Mouse (Mus musculus): ENCODE measurements around the gene Glrx5.

Gene Glrx5

DNA sequence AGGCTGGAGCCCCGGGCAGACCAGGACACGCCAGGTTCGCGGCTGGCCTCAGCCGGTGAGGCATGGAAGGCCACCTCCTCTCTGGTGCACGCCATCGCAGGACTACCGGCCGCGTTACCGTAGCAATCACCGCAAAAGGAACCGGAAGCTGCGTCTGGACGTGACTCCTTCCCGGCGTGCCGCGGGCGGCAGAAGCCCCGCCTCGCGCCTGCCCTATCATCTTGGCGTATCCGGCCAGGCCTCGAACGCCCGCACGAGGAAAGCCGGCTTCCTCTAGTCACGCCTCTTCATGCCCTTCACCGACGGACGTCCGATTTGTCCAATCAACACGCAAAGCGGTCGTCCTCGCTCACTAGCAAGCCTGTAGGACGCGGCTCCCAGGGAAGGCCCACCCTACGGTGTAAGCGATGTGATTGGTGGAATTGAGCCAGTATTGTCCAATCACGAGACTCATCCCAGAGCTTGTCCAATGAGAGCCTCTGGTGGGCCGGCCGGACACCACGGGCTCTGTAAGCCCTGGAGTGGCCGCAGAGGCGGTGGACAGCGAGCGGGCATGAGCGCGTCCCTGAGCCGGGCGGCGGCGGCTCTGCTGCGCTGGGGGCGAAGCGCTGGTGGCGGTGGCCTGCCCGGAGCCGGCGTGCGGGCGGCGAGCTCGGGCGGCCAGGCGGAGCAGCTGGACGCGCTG lies at the start of gene Glrx5:
Gene Glrx5 (plus strand): TSS at position 542 of the 685 bp plus-strand sequence.
- DNase-seq = peak; percentile 98

DNA sequence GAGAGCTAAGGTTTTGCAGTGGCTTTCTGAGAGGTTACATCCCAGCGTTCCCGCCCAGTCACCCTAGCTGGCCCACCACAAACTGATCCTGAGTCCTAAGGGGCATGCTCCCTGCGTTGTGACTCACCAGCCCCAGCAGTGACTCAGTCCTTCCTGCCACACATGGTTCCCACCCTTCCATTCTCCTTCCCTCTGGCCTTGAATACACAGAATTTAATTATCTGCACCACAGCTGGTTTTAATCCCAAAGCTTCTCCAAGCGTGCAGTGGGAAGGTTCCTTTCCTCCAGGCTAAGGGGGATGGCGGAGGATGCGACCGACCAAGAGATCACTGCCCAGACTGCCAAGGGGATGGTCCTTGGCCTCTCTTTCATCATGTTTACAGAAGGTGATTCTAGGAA lies 49.0 kb upstream of the Glrx5 start:
- no peak for DNase-seq

DNA sequence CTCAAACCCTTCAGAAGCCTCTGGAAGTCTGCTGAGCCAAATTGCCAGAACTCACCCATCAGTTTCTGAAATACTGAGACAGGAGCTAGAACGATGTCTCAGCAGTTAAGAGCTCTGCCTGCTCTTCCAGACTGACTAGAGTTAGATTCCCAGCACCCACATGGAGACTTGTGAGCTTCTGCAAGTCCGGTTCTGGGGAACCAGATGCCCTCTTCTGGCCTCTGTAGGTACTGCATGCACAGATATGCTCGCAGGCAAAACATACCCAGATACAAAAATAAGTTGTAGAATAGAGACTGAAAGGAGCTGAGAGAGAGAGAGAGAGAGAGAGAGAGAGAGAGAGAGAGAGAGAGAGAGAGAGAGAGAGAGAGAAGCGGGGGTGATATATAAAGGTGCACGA lies 47.4 kb upstream of the Glrx5 start:
- DNase-seq = no peak

DNA sequence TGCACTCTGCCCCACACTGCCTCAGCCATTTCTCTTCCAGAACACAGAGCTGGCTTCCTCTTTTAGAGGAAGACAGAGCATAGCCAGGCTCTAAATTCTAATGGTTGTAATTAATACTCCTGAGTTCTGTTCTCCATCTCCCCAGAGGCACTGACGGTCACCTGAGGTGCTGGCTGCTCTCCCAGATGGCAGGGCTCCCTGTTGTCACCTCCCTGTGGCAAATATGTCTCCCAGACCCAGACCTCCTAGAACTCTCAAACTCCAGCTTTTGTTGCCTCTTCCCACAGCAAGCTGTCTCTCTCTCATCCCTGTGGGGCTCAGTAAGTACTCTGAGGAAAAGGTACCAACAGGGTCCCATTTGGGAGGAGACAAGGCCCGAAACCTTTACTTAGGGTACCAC lies 46.5 kb upstream of the Glrx5 start:
- no peak for DNase-seq

DNA sequence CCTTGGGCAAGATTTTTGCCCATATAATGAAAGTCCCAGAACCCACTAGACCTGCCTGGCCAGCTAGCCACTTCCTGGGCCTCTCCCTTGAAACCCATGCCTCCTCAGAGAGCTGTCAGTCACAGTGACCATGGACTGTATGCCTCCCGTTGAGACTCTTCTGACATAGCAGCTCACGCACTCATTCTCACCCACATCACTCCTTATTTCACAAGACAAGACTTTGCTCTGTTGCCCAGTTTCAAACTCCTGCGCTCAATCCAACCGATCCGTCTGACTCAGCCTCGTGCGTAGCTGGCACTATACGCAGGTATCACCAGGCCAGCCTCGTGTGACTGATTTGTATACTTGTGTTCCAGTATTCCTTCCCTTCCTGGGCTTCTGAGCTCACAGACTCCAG lies 45.7 kb upstream of the Glrx5 start:
- DNase-seq = no peak

DNA sequence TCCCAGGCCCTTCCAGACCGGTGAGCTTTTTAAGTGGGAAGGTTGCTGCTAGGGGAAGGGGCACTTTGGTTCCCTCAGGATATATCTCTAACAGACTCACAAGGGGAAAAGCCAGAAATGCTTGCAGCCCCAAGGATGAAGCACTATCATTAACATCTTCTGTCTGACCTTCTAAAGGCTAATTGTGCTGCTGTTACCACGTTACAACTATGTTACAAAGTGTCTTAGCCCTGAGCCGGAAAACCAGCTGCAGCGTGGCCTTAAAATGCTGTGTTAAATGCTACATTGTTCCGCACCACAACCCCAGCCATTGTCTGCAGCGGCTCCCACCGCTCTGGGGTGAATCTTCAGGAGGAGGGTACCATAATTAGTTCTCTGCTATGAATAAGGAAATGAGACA lies 44.6 kb upstream of the Glrx5 start:
- DNase-seq = no peak

DNA sequence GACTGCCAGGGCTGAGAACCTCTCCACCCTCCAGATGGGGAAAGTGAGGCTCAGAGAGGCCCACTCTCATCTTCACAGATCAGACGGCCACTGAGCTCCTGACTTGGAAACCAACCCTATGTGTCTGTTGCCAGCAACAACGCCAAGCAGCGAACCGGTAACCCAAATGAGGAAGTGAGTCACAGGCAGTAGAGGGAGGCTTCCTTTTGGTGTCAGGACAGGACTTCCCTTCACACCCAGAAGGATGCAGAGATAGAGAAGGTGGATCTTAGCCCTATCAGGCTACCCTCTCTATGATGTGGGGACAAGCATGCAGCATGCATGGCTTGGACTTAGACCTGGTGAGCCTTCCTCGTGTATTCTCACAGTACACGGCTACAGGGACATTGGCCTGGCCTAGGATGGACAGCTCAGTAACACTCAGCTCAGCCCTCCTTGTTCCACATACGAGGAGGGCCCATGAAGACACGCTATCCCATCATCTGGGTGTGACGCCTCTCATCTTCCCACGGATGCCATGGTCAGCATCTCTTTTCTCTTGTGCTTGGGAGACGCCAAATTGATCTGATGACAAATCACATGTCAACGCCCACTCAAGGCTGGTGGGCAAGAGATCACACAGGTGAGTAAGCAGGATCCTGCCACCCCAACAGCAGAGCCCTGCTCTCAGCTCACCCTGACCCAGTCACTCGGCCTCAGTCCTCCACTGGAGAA lies 41.6 kb upstream of the Glrx5 start:
- DNase-seq = no peak

DNA sequence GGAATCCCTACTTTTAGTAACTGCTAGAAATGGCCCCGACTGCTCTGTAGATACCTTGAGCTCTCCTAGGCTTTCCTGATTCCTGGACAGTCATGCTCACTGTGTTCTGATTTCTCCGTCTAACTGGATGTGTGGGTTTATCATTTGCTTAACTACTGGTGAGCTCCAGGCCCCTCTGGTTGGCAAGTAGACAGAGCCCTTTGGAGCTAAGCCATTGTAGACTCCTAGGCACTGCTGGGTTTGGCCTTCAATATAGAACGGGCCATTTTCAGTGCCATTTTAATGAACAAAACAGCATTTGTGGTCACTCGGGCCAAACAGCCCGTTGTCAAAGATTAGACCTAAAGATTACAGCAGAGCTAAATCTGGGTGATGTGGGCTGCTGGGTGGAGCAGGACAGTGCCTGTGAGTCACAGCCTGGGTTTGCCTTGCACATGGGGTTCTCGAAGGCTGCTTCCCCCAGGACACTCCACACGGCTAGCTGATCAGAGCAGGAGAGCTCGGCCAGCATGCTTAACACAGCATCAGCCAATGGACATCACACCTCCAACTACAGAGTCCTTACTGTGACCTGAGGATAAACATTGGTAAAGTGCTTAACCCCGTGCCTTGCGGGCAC lies 40.3 kb upstream of the Glrx5 start:
- no peak for DNase-seq

DNA sequence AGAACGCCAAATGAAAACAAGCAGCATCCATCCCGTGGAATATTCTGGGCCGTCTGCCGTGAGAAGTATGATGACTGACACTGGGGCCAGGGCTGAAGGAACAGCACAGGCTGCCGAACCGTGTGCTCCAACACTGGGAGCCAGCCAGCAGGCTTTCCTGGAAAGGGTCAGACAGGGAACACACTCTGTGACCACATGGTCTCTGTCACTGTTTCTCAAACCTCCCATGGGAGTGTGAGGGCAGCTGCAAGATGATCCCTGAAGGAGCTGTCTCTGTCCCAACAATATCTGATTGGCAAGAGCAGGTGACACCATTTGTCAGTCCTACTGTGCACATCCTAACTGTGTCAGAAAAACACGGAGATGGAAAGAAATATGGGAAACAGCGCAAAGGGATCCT lies 39.6 kb upstream of the Glrx5 start:
- DNase-seq = no peak

DNA sequence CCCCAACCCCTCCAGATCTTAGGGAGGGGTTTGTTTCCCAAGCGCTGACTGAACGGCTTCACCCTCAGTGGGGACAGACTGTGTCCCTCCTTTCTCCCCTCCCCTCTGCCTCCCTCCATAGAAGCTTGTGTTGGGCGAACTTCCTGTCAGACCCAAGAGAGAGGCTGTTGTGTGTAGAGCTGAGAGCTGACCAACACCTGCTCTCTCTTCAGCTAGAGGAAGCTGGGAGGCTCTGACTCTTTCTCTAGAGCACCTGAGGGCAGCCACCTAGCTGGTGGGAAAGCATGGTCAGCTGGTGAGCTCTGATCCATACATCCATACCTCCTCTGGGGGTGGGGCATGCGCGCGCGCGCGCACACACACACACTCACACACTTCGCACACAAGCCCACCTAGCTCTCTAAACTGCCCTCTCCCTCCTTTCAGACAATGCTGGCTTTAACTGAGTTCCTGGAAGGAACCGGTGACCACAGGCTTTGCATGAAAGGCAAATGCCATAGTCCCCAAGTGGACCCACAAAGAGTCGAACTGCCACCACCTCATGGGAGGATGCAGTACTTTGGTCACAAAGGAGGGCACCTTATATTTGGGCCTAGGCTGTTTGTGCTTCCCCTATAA lies 37.1 kb upstream of the Glrx5 start:
- DNase-seq = no peak

DNA sequence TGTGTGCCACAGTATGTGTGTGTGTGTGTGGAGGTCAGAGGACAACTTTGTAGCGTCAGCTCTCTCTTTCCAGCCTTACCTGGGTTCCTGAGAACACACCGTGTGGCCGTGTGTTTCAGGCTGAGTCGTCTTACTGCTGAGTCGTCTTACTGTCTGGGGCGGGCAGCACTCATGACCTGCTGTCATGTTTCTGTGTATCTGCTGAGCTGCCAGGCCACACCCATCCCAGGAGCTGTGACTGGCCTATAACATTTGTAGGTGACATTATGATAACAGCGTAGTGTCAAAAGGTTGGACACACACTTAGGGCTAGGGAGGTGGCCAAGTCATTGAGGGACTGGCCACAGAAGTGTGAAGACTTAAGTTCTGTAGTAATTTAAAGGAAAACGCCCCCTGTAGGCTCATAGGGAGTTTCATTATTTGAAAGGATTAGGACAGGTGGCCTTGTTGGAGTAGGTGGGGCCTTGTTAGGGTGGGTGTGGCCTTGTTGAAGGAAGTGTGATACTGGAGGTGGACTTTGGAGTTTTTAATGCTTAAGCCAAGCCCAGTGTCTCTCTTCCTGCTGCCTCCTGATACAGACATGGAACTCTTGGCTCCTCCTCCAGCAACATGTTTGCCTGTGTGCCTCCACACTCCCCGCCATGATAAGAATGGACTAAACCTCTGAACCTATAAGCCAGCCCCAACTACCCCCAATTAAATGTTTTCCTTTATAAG lies 36.3 kb upstream of the Glrx5 start:
- no peak for DNase-seq

DNA sequence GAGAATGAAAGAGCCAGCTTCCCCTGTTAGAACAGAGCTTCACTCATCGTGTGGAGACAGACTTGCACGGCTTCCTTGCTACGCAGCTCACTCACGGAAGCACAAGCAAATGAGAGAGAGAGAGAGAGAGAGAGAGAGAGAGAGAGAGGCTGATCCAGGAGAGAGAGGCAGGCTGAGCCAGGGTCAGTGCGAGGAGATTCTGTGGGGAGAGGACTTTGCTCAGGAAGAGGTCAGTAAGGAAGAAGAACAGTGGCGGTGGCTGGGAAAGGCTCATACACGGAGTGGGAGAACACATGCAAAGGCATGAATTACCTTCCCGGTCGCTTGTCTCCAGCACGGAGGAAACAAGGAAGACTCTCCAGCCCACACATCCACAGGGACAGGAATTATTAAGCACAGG lies 35.3 kb upstream of the Glrx5 start:
- no peak for DNase-seq

DNA sequence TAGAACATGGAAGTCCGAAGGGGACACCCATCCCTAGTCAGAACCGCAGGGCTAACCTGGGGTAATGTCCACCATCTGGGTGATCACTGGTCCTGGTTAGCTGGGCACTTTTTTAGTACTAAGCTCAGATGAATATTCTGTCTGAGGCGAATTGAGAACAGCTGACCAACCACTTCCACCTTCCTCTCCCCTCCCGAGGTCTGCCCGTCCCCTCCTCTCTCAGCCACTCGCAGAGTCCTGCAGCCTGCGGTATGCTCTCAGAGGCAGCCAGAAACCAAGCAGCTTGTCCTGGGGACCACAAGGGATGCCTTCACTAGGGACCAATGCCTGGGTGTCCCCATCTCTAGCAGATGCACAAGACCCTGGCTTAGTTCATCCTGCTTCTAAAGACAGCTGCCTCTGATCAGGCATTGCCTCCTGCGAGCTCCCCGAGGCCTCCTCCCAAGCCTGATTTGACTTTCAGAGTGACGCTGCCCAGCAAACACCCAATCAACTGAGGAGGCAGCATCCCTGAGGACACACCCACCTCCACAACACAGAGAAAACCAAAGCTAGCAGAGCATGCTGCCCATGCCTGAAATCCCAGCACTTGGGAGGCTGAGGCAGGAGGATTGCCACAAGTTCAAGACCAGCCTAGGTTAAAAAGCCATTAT lies 34.7 kb upstream of the Glrx5 start:
- no peak for DNase-seq

DNA sequence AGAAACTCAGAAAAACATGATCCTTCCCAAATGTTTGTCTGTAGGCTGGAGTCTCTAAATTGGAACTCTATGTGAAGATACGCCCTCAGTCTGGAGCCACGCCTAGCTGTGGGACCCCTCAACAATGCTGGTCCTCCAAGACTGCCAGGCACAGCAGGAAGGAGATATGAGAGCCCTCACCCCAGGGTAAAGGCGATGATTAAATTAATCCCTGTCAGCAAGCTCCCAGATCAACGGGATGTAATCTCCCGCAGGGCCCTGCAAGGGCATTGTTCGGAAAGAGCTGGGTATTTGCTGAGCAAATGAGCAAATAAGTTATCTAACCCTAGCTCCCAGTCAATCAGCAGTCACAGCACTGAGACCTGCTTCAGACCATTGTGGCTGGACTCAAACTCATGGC lies 33.9 kb upstream of the Glrx5 start:
- no peak for DNase-seq

DNA sequence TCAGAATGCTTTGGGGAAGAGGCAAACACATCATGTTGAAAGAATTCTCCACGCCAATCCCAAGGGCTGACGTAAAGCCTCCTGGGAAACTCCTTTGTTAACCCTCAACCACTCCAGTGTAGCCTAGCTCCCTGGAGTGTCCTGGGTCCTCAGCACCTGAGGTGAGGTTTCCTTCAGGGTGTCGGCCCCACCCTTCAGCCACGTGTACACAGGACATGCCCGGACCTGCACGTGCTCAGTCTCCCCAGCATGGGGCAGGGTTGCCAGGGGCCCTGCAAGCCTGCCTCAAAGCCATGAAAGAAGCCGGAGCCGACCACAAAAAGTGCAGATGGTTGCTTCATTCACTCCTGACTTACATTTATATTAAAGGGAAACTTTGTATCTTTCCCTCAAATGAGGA lies 33.3 kb upstream of the Glrx5 start:
- DNase-seq = no peak

DNA sequence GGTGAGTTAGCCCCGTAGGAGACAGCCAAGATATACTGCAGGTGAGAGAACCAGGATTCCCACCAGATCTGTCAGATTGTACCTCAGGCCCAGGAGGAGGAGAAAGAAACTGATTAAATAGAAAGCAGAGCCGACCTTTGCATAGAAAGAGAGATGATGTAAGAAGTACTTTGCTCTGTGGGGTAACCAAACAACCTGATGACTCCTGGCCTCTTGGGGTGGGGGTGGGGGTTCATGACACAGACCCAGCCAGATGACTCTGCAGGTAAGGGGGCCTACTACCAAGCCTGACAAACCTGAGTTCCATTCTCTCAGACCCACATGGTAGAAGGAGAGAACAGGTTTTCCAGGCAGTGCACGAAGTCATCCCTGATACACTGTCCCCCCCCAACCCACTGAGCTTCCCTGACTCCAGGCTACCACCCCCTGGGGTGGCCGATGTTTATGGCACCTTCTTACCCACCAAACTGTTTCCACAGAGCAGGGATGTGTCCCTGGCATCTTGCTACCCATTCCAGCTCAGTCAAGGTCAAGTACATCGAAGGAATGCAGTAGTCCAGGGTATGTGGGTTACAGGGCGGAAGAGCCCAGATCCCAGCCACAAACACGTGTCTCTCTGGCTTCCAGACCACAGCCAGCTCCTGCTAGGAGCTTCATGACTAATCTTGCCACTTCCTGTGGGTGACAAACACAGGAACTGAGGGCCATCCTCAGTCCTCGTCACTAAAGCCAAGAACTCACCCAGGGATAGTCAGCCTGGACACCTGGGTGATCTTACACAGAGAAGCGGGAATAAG lies 31.8 kb upstream of the Glrx5 start:
- no peak for DNase-seq

DNA sequence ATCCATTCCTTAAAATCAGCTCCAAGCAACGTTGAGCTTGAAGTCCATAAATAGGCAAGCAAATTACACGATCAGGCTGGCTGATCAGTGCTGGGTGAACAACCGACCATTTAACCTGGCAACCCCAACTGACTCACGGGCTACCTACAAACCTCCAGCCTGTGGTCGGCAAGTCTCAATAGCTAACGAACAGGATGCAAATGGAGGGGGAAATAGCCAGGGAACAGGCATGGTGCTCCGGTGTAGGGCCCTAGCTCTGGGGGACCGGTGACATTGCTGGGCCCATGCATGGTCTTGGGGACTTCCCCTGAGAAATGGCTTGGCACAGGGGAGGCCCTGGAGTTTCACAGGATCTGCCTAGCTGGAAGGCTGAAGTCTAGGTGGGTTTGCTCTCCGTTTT lies 31.2 kb upstream of the Glrx5 start:
- no peak for DNase-seq

DNA sequence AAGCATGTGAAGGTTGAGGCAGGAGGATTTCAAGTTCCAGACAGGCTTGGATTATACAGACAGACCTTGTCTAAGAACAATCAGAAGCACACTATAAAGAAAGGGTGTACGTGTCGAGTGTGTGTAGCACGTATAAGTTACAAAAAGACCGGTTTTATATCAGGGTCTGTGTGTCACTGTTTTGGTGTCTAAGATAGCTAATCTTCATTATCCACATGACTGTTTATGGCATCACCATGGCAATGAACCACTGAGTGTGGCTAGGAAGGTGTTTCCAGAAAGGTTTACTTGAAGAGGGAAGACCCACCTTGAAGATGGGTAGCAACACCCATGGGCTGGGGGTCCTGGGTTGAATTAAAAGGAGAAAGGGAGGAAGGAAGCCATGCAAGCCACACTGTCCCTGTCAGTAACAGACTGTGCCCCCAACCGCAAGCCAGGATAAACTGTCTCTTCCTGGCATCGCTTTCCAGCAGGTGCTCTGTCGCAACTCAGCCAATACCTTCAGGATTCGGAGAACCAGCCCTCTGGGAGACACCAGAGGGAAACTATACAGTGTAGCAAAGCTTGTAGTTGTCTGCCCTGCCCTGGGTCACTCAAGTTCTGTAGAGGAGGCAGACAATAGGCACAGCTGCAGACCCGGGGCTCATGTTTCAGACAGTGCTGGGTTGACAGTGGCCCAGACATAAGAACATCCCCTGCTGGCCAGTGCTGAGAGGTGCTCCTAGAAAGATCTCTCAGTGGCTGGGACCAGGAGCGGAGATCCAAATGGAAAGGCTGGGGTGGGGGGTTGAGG lies 30.0 kb upstream of the Glrx5 start:
- DNase-seq = no peak

DNA sequence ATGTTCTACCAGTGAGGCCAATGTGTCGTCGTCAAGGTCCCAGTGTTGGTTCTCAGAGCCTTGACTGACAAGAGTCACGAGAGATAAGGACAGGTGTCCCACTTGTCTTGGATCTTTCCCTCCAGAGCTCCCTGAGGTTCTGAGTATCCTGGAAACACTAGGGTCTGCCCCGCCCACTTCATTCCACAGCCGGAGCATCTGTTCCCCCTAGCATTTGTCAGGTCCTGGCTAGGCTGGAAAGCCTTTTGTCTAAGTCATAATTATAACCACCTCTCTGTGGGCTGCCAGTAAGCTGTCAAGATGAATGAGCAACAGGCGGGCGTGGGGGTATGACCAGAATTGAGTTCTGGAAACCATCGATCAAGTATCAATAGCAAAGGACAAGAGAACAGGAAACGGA lies 29.3 kb upstream of the Glrx5 start:
- no peak for DNase-seq

DNA sequence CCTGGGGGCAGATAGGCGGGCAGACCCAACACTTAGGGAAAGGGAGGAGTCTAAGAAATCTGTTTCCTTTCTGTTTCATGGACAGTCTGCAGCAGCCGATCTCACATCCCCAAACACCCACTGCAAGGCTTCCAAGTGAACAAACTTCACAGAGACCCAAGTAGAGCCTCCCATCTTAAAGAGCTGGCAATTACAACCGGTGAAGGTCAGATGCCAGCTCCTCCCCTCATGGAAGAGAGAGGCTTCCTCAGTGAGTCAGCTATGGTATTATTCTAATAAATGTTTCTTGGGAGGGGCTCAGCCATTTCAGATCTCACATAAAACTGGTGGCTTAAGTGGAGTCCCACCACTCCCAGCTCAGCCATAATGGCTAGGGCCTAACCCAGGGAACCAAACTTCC lies 28.8 kb upstream of the Glrx5 start:
- DNase-seq = no peak
